Mouse (Mus musculus) cerebellum, adult 2 months (tissue): ENCODE data around the gene Ogg1.

Experiments
- CTCF ChIP-seq: fragments of 200-500 bp; IDR thresholded peaks from 2 replicates; pipeline ENCODE4 v1.5.1; 2011; ENCODE audit warnings: low read depth, mild to moderate bottlenecking, control low read depth, low read length, moderate library complexity, borderline replicate concordance; ENCODE audit not compliant: insufficient read depth
- POLR2A ChIP-seq: fragments of 200-500 bp; IDR thresholded peaks from 2 replicates; pipeline ENCODE4 v1.6.1; 2011; ENCODE audit warnings: low read length, control low read depth, borderline replicate concordance; ENCODE audit not compliant: insufficient read depth

GRCm38 (mm10) chr6:113361476-113361875 lies 34.7 kb downstream of the Ogg1 start:
- TF ChIP-seq CTCF (no peak), POLR2A (no peak)
